Mouse (Mus musculus) forebrain, embryonic 13.5 days (tissue): Measurements from ENCODE around the gene Coq10a. TPM values are rescaled to one million over a fixed set of nuclear protein-coding genes. Genes with fewer than 3 reads are reported as not detected.

Source experiments
- ATAC-seq: fragments of 200-750 bp; cut with Nextera tagmentation; 2 replicates; pipeline ENCODE4 v1.8.0; 2017
- H3K27ac ChIP-seq: fragments of 300-500 bp; sonication (generic); 2 replicates; pipeline ENCODE4 v1.5.1; 2015; ENCODE audit warnings: inconsistent platforms, mild to moderate bottlenecking, moderate library complexity
- H3K27me3 ChIP-seq: fragments of 300-500 bp; sonication (generic); 2 replicates; pipeline ENCODE4 v1.6.1; 2015; ENCODE audit warnings: mild to moderate bottlenecking, inconsistent platforms
- H3K36me3 ChIP-seq: fragments of 300-500 bp; sonication (generic); 2 replicates; pipeline ENCODE4 v1.6.1; 2015; ENCODE audit warnings: mild to moderate bottlenecking, inconsistent platforms; ENCODE audit not compliant: poor library complexity, severe bottlenecking
- H3K4me1 ChIP-seq: fragments of 300-500 bp; sonication (generic); 2 replicates; pipeline ENCODE4 v1.6.1; 2015; ENCODE audit warnings: inconsistent platforms
- H3K4me2 ChIP-seq: fragments of 300-500 bp; sonication (generic); 2 replicates; pipeline ENCODE4 v1.6.1; 2015; ENCODE audit warnings: inconsistent platforms, mild to moderate bottlenecking, moderate library complexity
- H3K4me3 ChIP-seq: fragments of 300-500 bp; sonication (generic); 2 replicates; pipeline ENCODE4 v1.5.1; 2015; ENCODE audit warnings: mild to moderate bottlenecking, inconsistent platforms
- H3K9ac ChIP-seq: fragments of 300-500 bp; sonication (generic); 2 replicates; pipeline ENCODE4 v1.6.1; 2015; ENCODE audit warnings: mild to moderate bottlenecking, inconsistent platforms
- H3K9me3 ChIP-seq: fragments of 300-500 bp; sonication (generic); replicated peaks from 2 replicates; pipeline ENCODE4 v1.6.1; 2016; ENCODE audit warnings: inconsistent platforms
- WGBS: fragments of 180-500 bp; shearing (Covaris S2); methylation state at CpG from one replicate; pipeline ENCODE4 v1.1.7; 2015; 5-methylcytosine and 5-hydroxymethylcytosine counted together
- polyA plus RNA-seq: library from polyadenylated mRNA; unstranded; fragments of >200 nt; fragmentation: Nextera tagmentation; extraction: Ambion mirVana; gene quantifications from 2 replicates; pipeline ENCODE4 v1.2.1, GENCODE M21; 2015

Coq10a gene
- polyA plus RNA-seq, 1 experiment from 2014 or later, result 22.8 TPM

GRCm38 (mm10) chr10:128379260-128379659 lies 10.5 kb upstream of the Coq10a start:
- Histone ChIP-seq H3K4me3 (no peak overlapping the region), H3K36me3 (peaks cover 58% of the 10 kb centered on the region), H3K27ac (no peak overlapping the region), H3K4me2 (no peak overlapping the region), H3K27me3 (no peaks in the 10 kb centered on the region), H3K4me1 (peaks cover 27% of the 10 kb centered on the region), H3K9me3 (no peaks in the 10 kb centered on the region), H3K9ac (peak overlapping the region; percentile 22; the same call in 1 of the 2 replicates)
- 95% methylated on average over 7 of the region's 7 CpGs for WGBS
- ATAC-seq, result no peak

GRCm38 (mm10) chr10:128378462-128378861 lies 9.7 kb upstream of the Coq10a start:
- H3K27me3 ChIP-seq, result no peaks in the 10 kb centered on the region
- no peaks in the 10 kb centered on the region for H3K9me3 ChIP-seq
- 70% methylated on average over 3 of the region's 3 CpGs for WGBS
- H3K9ac ChIP-seq, result peak overlapping the region; percentile 99
- peaks cover 50% of the 10 kb centered on the region for H3K36me3 ChIP-seq
- ATAC-seq, result no peak
- no peak overlapping the region for H3K27ac ChIP-seq
- peaks cover 27% of the 10 kb centered on the region for H3K4me1 ChIP-seq
- H3K4me2 ChIP-seq, result peak overlapping the region; percentile 75
- peak overlapping the region; percentile 97 for H3K4me3 ChIP-seq

GRCm38 (mm10) chr10:128377940-128378448 lies 9.2 kb upstream of the Coq10a start:
- ATAC-seq, result no peak
- H3K27me3 ChIP-seq, result no peaks in the 10 kb centered on the region
- H3K27ac ChIP-seq, result peak overlapping the region; percentile 94
- 49% methylated on average over 14 of the region's 14 CpGs for WGBS
- peak overlapping the region; percentile 75 for H3K4me2 ChIP-seq
- peak overlapping the region; percentile 97 for H3K4me3 ChIP-seq
- H3K36me3 ChIP-seq, result peaks cover 46% of the 10 kb centered on the region
- H3K9ac ChIP-seq, result peak overlapping the region; percentile 99
- H3K4me1 ChIP-seq, result peaks cover 27% of the 10 kb centered on the region
- no peaks in the 10 kb centered on the region for H3K9me3 ChIP-seq

GRCm38 (mm10) chr10:128377222-128377939 lies 8.6 kb upstream of the Coq10a start:
- ATAC-seq, result peak; percentile 52
- Histone ChIP-seq H3K9ac (peak overlapping the region; percentile 99), H3K4me3 (peak overlapping the region; percentile 97), H3K36me3 (peaks cover 40% of the 10 kb centered on the region), H3K27ac (peak overlapping the region; percentile 94), H3K4me2 (peak overlapping the region; percentile 75), H3K9me3 (no peaks in the 10 kb centered on the region), H3K4me1 (peaks cover 27% of the 10 kb centered on the region), H3K27me3 (no peaks in the 10 kb centered on the region)
- under 1% methylated on average over 31 of the region's 47 CpGs for WGBS

GRCm38 (mm10) chr10:128376455-128377211 lies 7.8 kb upstream of the Coq10a start, which contains the start of gene Ankrd52:
Gene Ankrd52, plus strand, starts transcription at chr10:128377115.
- under 1% methylated on average over 56 of the region's 73 CpGs for WGBS
- Histone ChIP-seq H3K27ac (peak within 1 kb of the TSS; percentile 94), H3K4me3 (peak within 1 kb of the TSS; percentile 97)

GRCm38 (mm10) chr10:128376099-128376454 lies 7.3 kb upstream of the Coq10a start:
- peak overlapping the region; percentile 99 for H3K9ac ChIP-seq
- ATAC-seq, result no peak
- WGBS, result 34% methylated on average over 4 of the region's 4 CpGs
- H3K27ac ChIP-seq, result peak overlapping the region; percentile 94
- H3K4me1 ChIP-seq, result peaks cover 27% of the 10 kb centered on the region
- H3K4me3 ChIP-seq, result peak overlapping the region; percentile 97
- H3K9me3 ChIP-seq, result no peaks in the 10 kb centered on the region
- no peaks in the 10 kb centered on the region for H3K27me3 ChIP-seq
- H3K4me2 ChIP-seq, result peak overlapping the region; percentile 75
- peaks cover 27% of the 10 kb centered on the region for H3K36me3 ChIP-seq

More at GRCm38 (mm10) chr10:128376455-128377211, 7.8 kb upstream of the Coq10a start, which contains the start of gene Ankrd52:
- ATAC-seq, result peak; percentile 93
- Histone ChIP-seq H3K4me2 (peak within 1 kb of the TSS; percentile 75), H3K9ac (peak within 1 kb of the TSS; percentile 99), H3K36me3 (peaks cover 32% of the 10 kb centered on the region), H3K9me3 (no peaks in the 10 kb centered on the region), H3K27me3 (no peaks in the 10 kb centered on the region), H3K4me1 (peaks cover 27% of the 10 kb centered on the region)

GRCm38 (mm10) chr10:128374393-128374792 lies 5.6 kb upstream of the Coq10a start:
- no peak overlapping the region for H3K4me3 ChIP-seq
- no peaks in the 10 kb centered on the region for H3K9me3 ChIP-seq
- no peaks in the 10 kb centered on the region for H3K27me3 ChIP-seq
- peaks cover 30% of the 10 kb centered on the region for H3K4me1 ChIP-seq
- no peak for ATAC-seq
- H3K36me3 ChIP-seq, result peaks cover 10% of the 10 kb centered on the region
- H3K9ac ChIP-seq, result no peak overlapping the region
- no peak overlapping the region for H3K27ac ChIP-seq
- no peak overlapping the region for H3K4me2 ChIP-seq
- 77% methylated on average over 6 of the region's 6 CpGs for WGBS

- peaks cover 21% of the 10 kb centered on the region for H3K4me1 ChIP-seq
- no peaks in the 10 kb centered on the region for H3K27me3 ChIP-seq
- H3K27ac ChIP-seq, result no peak overlapping the region
- H3K4me2 ChIP-seq, result no peak overlapping the region
- H3K9ac ChIP-seq, result no peak overlapping the region
- WGBS, result 89% methylated on average over 6 of the region's 6 CpGs
- no peak for ATAC-seq
- no peaks in the 10 kb centered on the region; the same call in 1 of the 2 replicates for H3K36me3 ChIP-seq
- H3K9me3 ChIP-seq, result no peaks in the 10 kb centered on the region
- no peak overlapping the region for H3K4me3 ChIP-seq
Measured at GRCm38 (mm10) chr10:128372989-128373748, 4.4 kb upstream of the Coq10a start.

- no peak overlapping the region for H3K9ac ChIP-seq
- peaks cover 27% of the 10 kb centered on the region for H3K4me1 ChIP-seq
- H3K36me3 ChIP-seq, result no peaks in the 10 kb centered on the region
- H3K9me3 ChIP-seq, result no peaks in the 10 kb centered on the region
- no peak overlapping the region for H3K4me2 ChIP-seq
- no peak overlapping the region for H3K27ac ChIP-seq
- H3K4me3 ChIP-seq, result no peak overlapping the region
- WGBS, result 79% methylated on average over 5 of the region's 5 CpGs
- ATAC-seq, result no peak
- H3K27me3 ChIP-seq, result no peaks in the 10 kb centered on the region
Measured at GRCm38 (mm10) chr10:128372142-128372541, 3.3 kb upstream of the Coq10a start.

GRCm38 (mm10) chr10:128370601-128371000 lies 1.8 kb upstream of the Coq10a start:
- Histone ChIP-seq H3K36me3 (peaks cover 4% of the 10 kb centered on the region), H3K9ac (no peak overlapping the region), H3K4me1 (peaks cover 20% of the 10 kb centered on the region), H3K4me3 (no peak overlapping the region), H3K27me3 (no peaks in the 10 kb centered on the region), H3K4me2 (no peak overlapping the region), H3K27ac (no peak overlapping the region), H3K9me3 (no peaks in the 10 kb centered on the region)
- 56% methylated on average over 4 of the region's 4 CpGs for WGBS
- no peak for ATAC-seq

- ATAC-seq, result no peak
- Histone ChIP-seq H3K9me3 (no peaks in the 10 kb centered on the region), H3K27me3 (no peaks in the 10 kb centered on the region), H3K4me1 (peaks cover 20% of the 10 kb centered on the region), H3K9ac (no peak overlapping the region), H3K4me2 (no peak overlapping the region), H3K27ac (no peak overlapping the region), H3K4me3 (no peak overlapping the region), H3K36me3 (peaks cover 10% of the 10 kb centered on the region)
- 63% methylated on average over 5 of the region's 6 CpGs for WGBS
Measured at GRCm38 (mm10) chr10:128370021-128370420, 1.2 kb upstream of the Coq10a start.
